ENCODE assay signal across 10 mouse cellular contexts in genomic region chr14:72887470-72888071, GRCm38 (mm10).
A peak's percentile ranks its signal among the peaks of the same experiment; 100 is the strongest.
DNase-seq lines count a peak whose midpoint lies in the region; ATAC-seq lines count a peak whose summit lies in the region.
"Had no signal": no experiment of that assay in that cellular context is flagged by ENCODE, and none has a peak within 500 bp of the region (broad histone marks: within the 10 kb centered on the region; RNA-seq: fewer than 3 reads in every experiment).

No protein-coding gene starts in this region.

- H3K9me3 ChIP-seq in heart, embryonic 12.5 days (replicated peaks): peaks cover 3% of the 10 kb centered on the region; the same call in 1 of the 2 replicates
- H3K9me3 ChIP-seq in neural tube, embryonic 15.5 days (replicated peaks): no peaks in the 10 kb centered on the region
- no peaks in the 10 kb centered on the region for H3K9me3 ChIP-seq in liver, embryonic 13.5 days (replicated peaks)

- H3K9ac ChIP-seq in heart, embryonic 12.5 days: no peak overlapping the region
- H3K9ac ChIP-seq in neural tube, embryonic 15.5 days (replicated peaks): no peak overlapping the region
- no peak overlapping the region for H3K9ac ChIP-seq in liver, embryonic 13.5 days

- no peak for DNase-seq in heart, adult 9 months (ENCODE audit: low spot score in 2 of 2)
- peak; percentile 22 for DNase-seq in neural tube, embryonic 10.5 days (ENCODE audit: extremely low spot score, low spot score)
- no peak for DNase-seq in liver, embryonic 13.5 days
- peak; percentile 30 for DNase-seq in thymus, postnatal 4 days
- DNase-seq in frontal cortex, postnatal 14 days (ENCODE audit: low spot score in 2 of 2): no peak
- no peak for DNase-seq in ovary, postnatal 10 days (ENCODE audit: low spot score)
- DNase-seq: lung, adult 2 months had no signal

- H3K27me3 ChIP-seq in heart, embryonic 12.5 days (replicated peaks): no peaks in the 10 kb centered on the region
- no peaks in the 10 kb centered on the region for H3K27me3 ChIP-seq in neural tube, embryonic 15.5 days (replicated peaks)
- no peaks in the 10 kb centered on the region for H3K27me3 ChIP-seq in liver, embryonic 13.5 days

- H3K4me3 ChIP-seq in heart, embryonic 12.5 days: no peak overlapping the region; the same call in 1 of the 2 replicates
- no peak overlapping the region for H3K4me3 ChIP-seq in neural tube, embryonic 15.5 days (replicated peaks)
- H3K4me3 ChIP-seq in liver, embryonic 13.5 days (replicated peaks): no peak overlapping the region

- H3K4me1 ChIP-seq in heart, embryonic 12.5 days (replicated peaks): peaks cover 20% of the 10 kb centered on the region
- H3K4me1 ChIP-seq in neural tube, embryonic 15.5 days: no peaks in the 10 kb centered on the region; the same call in 1 of the 2 replicates
- H3K4me1 ChIP-seq in liver, embryonic 13.5 days (replicated peaks): no peaks in the 10 kb centered on the region

- peak overlapping the region; percentile 18; the same call in 1 of the 2 replicates for H3K27ac ChIP-seq in heart, embryonic 12.5 days (ENCODE audit: poor library complexity, severe bottlenecking)
- no peak overlapping the region for H3K27ac ChIP-seq in neural tube, embryonic 15.5 days (replicated peaks)
- H3K27ac ChIP-seq in liver, embryonic 13.5 days: no peak overlapping the region

- H3K36me3 ChIP-seq in heart, embryonic 12.5 days: no peaks in the 10 kb centered on the region
- no peaks in the 10 kb centered on the region for H3K36me3 ChIP-seq in neural tube, embryonic 15.5 days
- H3K36me3 ChIP-seq in liver, embryonic 13.5 days: no peaks in the 10 kb centered on the region

- no peak for ATAC-seq in heart, embryonic 12.5 days (ENCODE audit: insufficient number of reproducible peaks, low FRiP score)
- ATAC-seq in neural tube, embryonic 15.5 days (ENCODE audit: low FRiP score): no peak
- no peak for ATAC-seq in liver, embryonic 13.5 days (ENCODE audit: low read depth)
- ATAC-seq: intestine, postnatal 0 days had no signal

- H3K4me2 ChIP-seq in heart, embryonic 12.5 days: peak overlapping the region; percentile 43
- H3K4me2 ChIP-seq in neural tube, embryonic 15.5 days: no peak overlapping the region
- peak overlapping the region; percentile 36; the same call in 1 of the 2 replicates for H3K4me2 ChIP-seq in liver, embryonic 13.5 days

- 12% methylated on average over 14 of the region's 14 CpGs for WGBS in heart, embryonic 12.5 days
- 65% methylated on average over 14 of the region's 14 CpGs for whole genome bisulfite sequencing in neural tube, embryonic 15.5 days
- WGBS in liver, embryonic 13.5 days (ENCODE audit: insufficient replicate concordance): 10% methylated on average over 14 of the region's 14 CpGs

Comparison
In these comparisons a context has a peak if more than half of its experiments do, and no peak if none do; other contexts are left out.
1. DNase-seq: peak in neural tube, embryonic 10.5 days (single experiment) and thymus, postnatal 4 days (single experiment); none in heart, adult 9 months (0 of 2), liver, embryonic 13.5 days (single experiment), frontal cortex, postnatal 14 days (0 of 2) and ovary, postnatal 10 days (single experiment).